ENCODE assay signal across 20 mouse cellular contexts in genomic region chr1:74113071-74113470, GRCm38 (mm10). TPM values are rescaled to one million over a fixed set of nuclear protein-coding genes. Genes with fewer than 3 reads are reported as not detected.
A peak's percentile ranks its signal among the peaks of the same experiment; 100 is the strongest.
DNase-seq lines count a peak whose midpoint lies in the region; ATAC-seq lines count a peak whose summit lies in the region.
"Had no signal": no experiment of that assay in that cellular context is flagged by ENCODE, and none has a peak within 500 bp of the region (broad histone marks: within the 10 kb centered on the region; RNA-seq: fewer than 3 reads in every experiment).

No protein-coding gene starts in this region.

- no peaks in the 10 kb centered on the region for H3K9me3 ChIP-seq in forebrain, embryonic 16.5 days (ENCODE audit: control insufficient read depth, low read length)
- H3K9me3 ChIP-seq in forebrain, embryonic 11.5 days (ENCODE audit: control insufficient read depth, low read length), result no peaks in the 10 kb centered on the region
- H3K9me3 ChIP-seq in hindbrain, embryonic 11.5 days (ENCODE audit: control insufficient read depth, low read length), result no peaks in the 10 kb centered on the region
- H3K9me3 ChIP-seq in hindbrain, embryonic 14.5 days (ENCODE audit: control insufficient read depth, low read length), result no peaks in the 10 kb centered on the region
- H3K9me3 ChIP-seq: limb, embryonic 13.5 days; midbrain, embryonic 15.5 days had no signal

- ATAC-seq in forebrain, embryonic 16.5 days, result no peak
- no peak for ATAC-seq in forebrain, embryonic 11.5 days (replicated peaks; ENCODE audit: low FRiP score)
- ATAC-seq in hindbrain, embryonic 11.5 days (ENCODE audit: low FRiP score), result no peak
- no peak for ATAC-seq in hindbrain, embryonic 14.5 days (ENCODE audit: low FRiP score)
- ATAC-seq: midbrain, embryonic 15.5 days; Patski had no signal

- no peaks in the 10 kb centered on the region for H3K27me3 ChIP-seq in forebrain, embryonic 16.5 days (replicated peaks; ENCODE audit: control insufficient read depth, insufficient read depth, low read length)
- no peaks in the 10 kb centered on the region for H3K27me3 ChIP-seq in forebrain, embryonic 11.5 days (ENCODE audit: control insufficient read depth, insufficient read depth, low read length)
- H3K27me3 ChIP-seq in hindbrain, embryonic 11.5 days (ENCODE audit: control insufficient read depth, insufficient read depth, low read length), result no peaks in the 10 kb centered on the region
- no peaks in the 10 kb centered on the region for H3K27me3 ChIP-seq in hindbrain, embryonic 14.5 days (ENCODE audit: control insufficient read depth, insufficient read depth, low read length)
- H3K27me3 ChIP-seq: midbrain, embryonic 15.5 days; Patski had no signal

- DNase-seq in forebrain, embryonic 11.5 days (ENCODE audit: low spot score), result no peak
- no peak for DNase-seq in hindbrain, embryonic 11.5 days (ENCODE audit: low spot score)
- no peak for DNase-seq in hindbrain, embryonic 14.5 days (ENCODE audit: low spot score)
- DNase-seq in heart, postnatal 14 days, result peak; percentile 26 to 37
- DNase-seq in cerebellum, postnatal 4 days (ENCODE audit: low spot score in 2 of 2), result no peak
- DNase-seq: B cell, adult 2 months; cerebellum, adult 2 months; gastrocnemius, postnatal 10 days; kidney, adult 9 months; lung, adult 18-20 months; lung, postnatal 4 days; thymus, postnatal 36 days had no signal

- WGBS in forebrain, embryonic 16.5 days, result 70% methylated on average over 3 of the region's 3 CpGs
- WGBS in forebrain, embryonic 11.5 days, result 77% methylated on average over 3 of the region's 3 CpGs
- WGBS in hindbrain, embryonic 11.5 days, result 52% methylated on average over 3 of the region's 3 CpGs
- 66% methylated on average over 3 of the region's 3 CpGs for WGBS in hindbrain, embryonic 14.5 days

- intact Hi-C loops in heart, postnatal 14 days (cut with DNase I), result no loop called here

- no peak overlapping the region for H3K27ac ChIP-seq in forebrain, embryonic 16.5 days (ENCODE audit: low read length)
- H3K27ac ChIP-seq in forebrain, embryonic 11.5 days (ENCODE audit: low read depth, low read length), result no peak overlapping the region
- peak overlapping the region; percentile 80 for H3K27ac ChIP-seq in hindbrain, embryonic 11.5 days (ENCODE audit: low read depth, low read length)
- no peak overlapping the region for H3K27ac ChIP-seq in hindbrain, embryonic 14.5 days
- peak overlapping the region; percentile 60 for H3K27ac ChIP-seq in brown adipose tissue, adult 24 weeks (replicated peaks; ENCODE audit: low read depth, low read length)
- H3K27ac ChIP-seq: layer of hippocampus, adult 2 months; left cerebral cortex, adult 2 months; limb, embryonic 13.5 days; midbrain, embryonic 15.5 days had no signal

- peaks cover 19% of the 10 kb centered on the region for H3K4me1 ChIP-seq in forebrain, embryonic 16.5 days (replicated peaks; ENCODE audit: control insufficient read depth, insufficient read depth, low read length)
- peaks cover 22% of the 10 kb centered on the region for H3K4me1 ChIP-seq in forebrain, embryonic 11.5 days (replicated peaks; ENCODE audit: control insufficient read depth, insufficient read depth, low read length)
- H3K4me1 ChIP-seq in hindbrain, embryonic 11.5 days (replicated peaks; ENCODE audit: control insufficient read depth, insufficient read depth, low read length), result peaks cover 32% of the 10 kb centered on the region
- peaks cover 23% of the 10 kb centered on the region for H3K4me1 ChIP-seq in hindbrain, embryonic 14.5 days (replicated peaks; ENCODE audit: control insufficient read depth, insufficient read depth, low read length)
- peaks cover 32% of the 10 kb centered on the region for H3K4me1 ChIP-seq in brown adipose tissue, adult 24 weeks (ENCODE audit: control insufficient read depth, insufficient read depth, insufficient read length, low read length)

- H3K36me3 ChIP-seq in forebrain, embryonic 16.5 days (ENCODE audit: control insufficient read depth, insufficient read depth), result no peaks in the 10 kb centered on the region
- H3K36me3 ChIP-seq in forebrain, embryonic 11.5 days (ENCODE audit: control insufficient read depth, insufficient read depth, low read length), result no peaks in the 10 kb centered on the region
- H3K36me3 ChIP-seq in hindbrain, embryonic 11.5 days (ENCODE audit: control insufficient read depth, insufficient read depth, low read length), result no peaks in the 10 kb centered on the region
- no peaks in the 10 kb centered on the region for H3K36me3 ChIP-seq in hindbrain, embryonic 14.5 days (replicated peaks; ENCODE audit: control insufficient read depth, insufficient read depth)
- H3K36me3 ChIP-seq: limb, embryonic 13.5 days; midbrain, embryonic 15.5 days had no signal

- 0 out of 2 replicates have a peak overlapping the region, but pooled peaks have one; percentile 17 for H3K9ac ChIP-seq in forebrain, embryonic 16.5 days (replicated peaks; ENCODE audit: low read depth, low read length)
- H3K9ac ChIP-seq in forebrain, embryonic 11.5 days (ENCODE audit: low read length), result no peak overlapping the region
- peak overlapping the region; percentile 28; the same call in 1 of the 2 replicates for H3K9ac ChIP-seq in hindbrain, embryonic 11.5 days (ENCODE audit: low read depth, low read length)
- H3K9ac ChIP-seq in hindbrain, embryonic 14.5 days, result no peak overlapping the region
- H3K9ac ChIP-seq: limb, embryonic 13.5 days; midbrain, embryonic 15.5 days had no signal

- H3K4me2 ChIP-seq in forebrain, embryonic 16.5 days (ENCODE audit: low read length), result no peak overlapping the region
- no peak overlapping the region for H3K4me2 ChIP-seq in forebrain, embryonic 11.5 days (ENCODE audit: low read depth, low read length, severe bottlenecking)
- H3K4me2 ChIP-seq in hindbrain, embryonic 11.5 days (replicated peaks; ENCODE audit: low read depth, low read length), result no peak overlapping the region
- no peak overlapping the region for H3K4me2 ChIP-seq in hindbrain, embryonic 14.5 days (replicated peaks)
- H3K4me2 ChIP-seq: limb, embryonic 13.5 days; midbrain, embryonic 15.5 days had no signal

- no peak overlapping the region for H3K4me3 ChIP-seq in forebrain, embryonic 16.5 days (replicated peaks; ENCODE audit: low read length)
- H3K4me3 ChIP-seq in forebrain, embryonic 11.5 days (ENCODE audit: low read depth, low read length), result no peak overlapping the region
- no peak overlapping the region for H3K4me3 ChIP-seq in hindbrain, embryonic 11.5 days (ENCODE audit: low read depth, low read length)
- H3K4me3 ChIP-seq in hindbrain, embryonic 14.5 days (replicated peaks; ENCODE audit: low read length), result no peak overlapping the region
- no peak overlapping the region for H3K4me3 ChIP-seq in brown adipose tissue, adult 24 weeks (ENCODE audit: insufficient read depth, low read depth, low read length)
- H3K4me3 ChIP-seq: layer of hippocampus, adult 2 months; left cerebral cortex, adult 2 months; limb, embryonic 13.5 days; midbrain, embryonic 15.5 days had no signal

RNA-seq across cellular contexts. Expression of gene Tns1, which starts 11.2 kb away (rescaled TPM):
- polyA plus RNA-seq in forebrain, embryonic 16.5 days (2015; fragmentation: Nextera tagmentation; extraction: Ambion mirVana), result 10.7 and 11.0 TPM in 2 replicates
- polyA plus RNA-seq in forebrain, embryonic 11.5 days (2014; fragmentation: Nextera tagmentation; extraction: Ambion mirVana), result 15.6 and 17.1 TPM in 2 replicates
- polyA plus RNA-seq in hindbrain, embryonic 11.5 days (2014; fragmentation: Nextera tagmentation; extraction: Ambion mirVana), result 16.1 and 17.3 TPM in 2 replicates
- 15.1 and 15.5 TPM in 2 replicates for polyA plus RNA-seq in hindbrain, embryonic 14.5 days (2014; fragmentation: Nextera tagmentation; extraction: Ambion mirVana)
- 237 and 280 TPM in 2 replicates for polyA plus RNA-seq in brown adipose tissue, adult 24 weeks (2012; ENCODE audit: insufficient read depth, insufficient read length, missing spikeins)
- total RNA-seq in heart, postnatal 14 days (2021), result 100 to 1,000 TPM; 677 to 755 TPM

RNA-seq across cellular contexts. Expression of gene Rufy4, which starts 12.3 kb away (rescaled TPM):
- polyA plus RNA-seq in forebrain, embryonic 16.5 days (2015; fragmentation: Nextera tagmentation; extraction: Ambion mirVana), result 0.32 and 0.36 TPM in 2 replicates
- 0.24 and 0.27 TPM in 2 replicates for polyA plus RNA-seq in forebrain, embryonic 11.5 days (2014; fragmentation: Nextera tagmentation; extraction: Ambion mirVana)
- 0.56 and 0.66 TPM in 2 replicates for polyA plus RNA-seq in hindbrain, embryonic 11.5 days (2014; fragmentation: Nextera tagmentation; extraction: Ambion mirVana)
- 0.26 and 0.43 TPM in 2 replicates for polyA plus RNA-seq in hindbrain, embryonic 14.5 days (2014; fragmentation: Nextera tagmentation; extraction: Ambion mirVana)
- polyA plus RNA-seq in brown adipose tissue, adult 24 weeks (2012; ENCODE audit: insufficient read depth, insufficient read length, missing spikeins), result 1.8 and 2.1 TPM in 2 replicates
- 1 to 10 TPM; 1.4 to 1.5 TPM for total RNA-seq in heart, postnatal 14 days (2021)

RNA-seq across cellular contexts. Expression of gene Cxcr2, which starts 40.7 kb away (rescaled TPM):
- polyA plus RNA-seq in forebrain, embryonic 16.5 days (2015; fragmentation: Nextera tagmentation; extraction: Ambion mirVana), result 0.06 TPM in 1 of 2 replicates, not detected in the other
- 0.12 and 0.17 TPM in 2 replicates for polyA plus RNA-seq in forebrain, embryonic 11.5 days (2014; fragmentation: Nextera tagmentation; extraction: Ambion mirVana)
- polyA plus RNA-seq in hindbrain, embryonic 11.5 days (2014; fragmentation: Nextera tagmentation; extraction: Ambion mirVana), result 0.05 and 0.10 TPM in 2 replicates
- polyA plus RNA-seq in hindbrain, embryonic 14.5 days (2014; fragmentation: Nextera tagmentation; extraction: Ambion mirVana), result 0.11 TPM in 1 of 2 replicates, not detected in the other
- not detected in 2 replicates for polyA plus RNA-seq in brown adipose tissue, adult 24 weeks (2012; ENCODE audit: insufficient read depth, insufficient read length, missing spikeins)
- total RNA-seq in heart, postnatal 14 days (2021), result under 1 TPM; 0.07 to 0.10 TPM
- total RNA-seq: layer of hippocampus, adult 2 months; left cerebral cortex, adult 2 months had no signal
- polyA plus RNA-seq: testis, adult 2 months had no signal

Comparison
In these comparisons a context has a peak if more than half of its experiments do, and no peak if none do; other contexts are left out.
1. H3K27ac ChIP-seq: peak in hindbrain, embryonic 11.5 days (single experiment) and brown adipose tissue, adult 24 weeks (single experiment); none in forebrain, embryonic 16.5 days (single experiment), forebrain, embryonic 11.5 days (single experiment) and hindbrain, embryonic 14.5 days (single experiment).
2. H3K9ac ChIP-seq: peak in forebrain, embryonic 16.5 days (single experiment) and hindbrain, embryonic 11.5 days (single experiment); none in forebrain, embryonic 11.5 days (single experiment) and hindbrain, embryonic 14.5 days (single experiment).
3. DNase-seq: peak in heart, postnatal 14 days (2 of 2); none in forebrain, embryonic 11.5 days (single experiment), hindbrain, embryonic 11.5 days (single experiment), hindbrain, embryonic 14.5 days (single experiment) and cerebellum, postnatal 4 days (0 of 2).
4. RNA of gene Tns1, which starts 11.2 kb away (polyA plus RNA-seq): 237 to 280 TPM in brown adipose tissue, adult 24 weeks; 16.1 to 17.3 TPM in hindbrain, embryonic 11.5 days, 15.6 to 17.1 TPM in forebrain, embryonic 11.5 days, 15.1 to 15.5 TPM in hindbrain, embryonic 14.5 days and 10.7 to 11.0 TPM in forebrain, embryonic 16.5 days; every median in the first group is over 10 times any median in the second.